Mouse (Mus musculus): ENCODE data around the gene Scube3.

The Scube3 gene

DNA sequence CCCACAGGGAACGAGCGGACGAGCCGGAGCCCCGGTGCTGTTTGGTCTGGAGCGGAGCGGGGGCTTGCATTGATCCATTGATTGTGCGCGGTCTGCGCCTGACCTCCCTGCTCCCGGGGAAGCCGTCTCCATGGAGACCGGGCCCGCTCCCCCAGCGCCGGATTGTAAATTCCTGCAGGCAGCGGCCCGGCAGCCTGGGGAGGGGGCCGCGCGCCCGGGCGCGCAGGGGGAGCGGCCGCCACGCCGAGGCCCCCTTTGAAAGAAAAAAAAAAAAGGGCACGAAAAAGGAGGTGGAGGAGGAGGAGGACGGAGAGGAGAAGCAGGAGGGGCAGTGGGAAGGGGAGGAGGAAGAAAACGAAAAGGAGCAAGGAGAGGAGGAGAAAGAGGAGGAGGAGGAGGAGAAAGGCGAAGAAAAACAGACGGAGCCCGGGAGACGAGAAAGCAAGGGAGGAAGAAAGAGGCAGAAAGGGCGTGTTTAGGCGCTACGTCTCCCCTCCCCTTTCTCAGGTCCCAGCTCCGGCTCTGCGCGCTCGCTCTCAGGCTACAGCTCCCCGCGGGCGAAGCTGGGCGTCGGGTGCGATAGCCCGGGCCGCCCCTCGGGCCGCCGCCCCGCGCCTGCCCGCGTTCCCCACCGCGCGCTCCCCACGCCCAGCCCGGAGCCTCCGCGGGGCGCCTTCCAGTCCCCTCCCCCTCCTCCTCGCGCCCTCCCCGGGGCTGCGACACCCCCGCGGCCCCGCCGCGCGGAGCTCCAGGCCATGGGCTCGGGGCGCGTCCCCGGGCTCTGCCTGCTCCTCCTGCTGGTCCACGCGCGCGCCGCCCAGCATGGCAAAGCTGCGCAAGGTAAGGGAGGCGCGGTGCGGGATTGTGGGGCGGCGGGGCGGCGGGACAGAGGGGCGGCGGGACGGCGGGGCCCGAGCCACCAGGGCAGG is at the start of gene Scube3:
Scube3 (plus strand) TSS at position 371 of the 929 bp plus-strand sequence.
- WGBS: 1% methylated on average over 90 of the region's 97 CpGs

DNA sequence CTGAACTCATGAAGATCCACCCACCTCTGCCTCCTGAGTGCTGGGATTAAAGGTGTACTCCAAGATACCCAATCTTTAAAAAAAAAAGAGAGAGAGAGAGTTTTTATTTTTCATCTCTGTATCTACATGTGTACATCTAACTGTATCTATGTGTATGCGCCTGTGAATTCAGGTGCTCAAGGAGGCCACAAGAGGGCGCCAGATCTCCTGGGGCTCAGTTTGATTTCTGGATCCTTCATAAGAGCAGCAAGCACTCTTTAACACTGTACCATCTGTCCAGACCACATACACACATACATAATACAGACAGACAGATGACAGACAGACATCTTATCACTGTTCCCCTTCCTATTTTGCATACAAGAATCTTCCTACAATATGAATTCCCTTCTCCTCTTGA is 49.6 kb upstream of the Scube3 start:
- WGBS: 94% methylated on average over 2 of the region's 2 CpGs

DNA sequence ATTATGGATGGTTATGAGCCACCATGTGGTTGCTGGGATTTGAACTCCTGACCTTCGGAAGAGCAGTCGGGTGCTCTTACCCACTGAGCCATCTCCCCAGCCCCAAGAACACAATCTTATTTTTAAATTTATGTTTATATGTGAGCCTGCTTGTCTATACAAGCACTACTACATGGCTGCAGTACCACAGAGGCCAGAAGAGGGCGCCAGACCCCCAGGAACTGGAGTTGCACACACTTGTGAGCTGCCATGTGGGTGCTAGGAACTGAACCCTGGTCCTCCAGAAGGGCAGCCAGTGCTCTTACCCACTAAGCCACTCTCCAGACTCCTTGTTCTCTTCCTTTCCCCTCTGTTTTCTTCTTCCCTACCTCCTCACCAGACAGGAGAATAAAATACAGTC is 48.1 kb upstream of the Scube3 start:
- WGBS: 82% methylated on average over 3 of the region's 3 CpGs

DNA sequence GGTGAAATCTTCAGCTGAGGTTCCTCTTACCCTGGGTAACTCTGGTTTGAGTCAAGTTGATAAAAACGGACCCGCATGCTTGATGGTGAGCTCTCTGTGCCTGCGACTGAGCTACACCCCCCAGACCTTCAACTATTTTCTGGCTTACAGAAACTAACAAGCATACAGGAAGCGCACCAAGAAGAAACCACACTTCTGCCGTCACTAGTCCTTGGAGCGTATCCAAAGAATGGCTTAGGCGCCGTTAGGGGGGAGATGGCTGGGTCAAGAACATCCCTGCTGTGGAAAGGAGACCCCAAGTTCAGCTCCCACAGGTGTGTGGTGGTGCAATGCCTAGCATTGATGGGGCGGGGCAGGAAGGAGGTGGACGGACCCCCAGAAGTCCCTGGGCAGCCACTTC is 45.5 kb upstream of the Scube3 start:
- 78% methylated on average over 10 of the region's 10 CpGs for WGBS

DNA sequence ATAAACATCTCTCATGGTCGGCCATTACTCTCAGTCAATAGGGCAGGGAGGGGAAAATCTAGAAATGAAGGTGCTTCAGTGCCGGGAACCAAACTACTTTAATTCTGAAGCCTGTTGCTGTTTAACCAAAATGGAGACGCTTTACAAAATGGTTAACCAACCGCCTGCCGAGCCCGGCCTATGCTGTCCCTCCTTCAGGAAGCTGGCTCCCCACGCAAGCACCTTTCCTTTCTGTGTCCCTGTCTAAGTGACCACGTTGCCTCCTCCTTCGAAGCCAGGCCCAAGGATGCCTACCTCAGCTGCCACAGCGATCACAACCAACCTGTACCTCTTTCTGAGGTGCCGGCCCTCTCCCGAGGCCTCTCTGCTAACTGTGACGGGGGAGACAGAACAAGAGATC is 44.6 kb upstream of the Scube3 start:
- WGBS: 95% methylated on average over 13 of the region's 13 CpGs

DNA sequence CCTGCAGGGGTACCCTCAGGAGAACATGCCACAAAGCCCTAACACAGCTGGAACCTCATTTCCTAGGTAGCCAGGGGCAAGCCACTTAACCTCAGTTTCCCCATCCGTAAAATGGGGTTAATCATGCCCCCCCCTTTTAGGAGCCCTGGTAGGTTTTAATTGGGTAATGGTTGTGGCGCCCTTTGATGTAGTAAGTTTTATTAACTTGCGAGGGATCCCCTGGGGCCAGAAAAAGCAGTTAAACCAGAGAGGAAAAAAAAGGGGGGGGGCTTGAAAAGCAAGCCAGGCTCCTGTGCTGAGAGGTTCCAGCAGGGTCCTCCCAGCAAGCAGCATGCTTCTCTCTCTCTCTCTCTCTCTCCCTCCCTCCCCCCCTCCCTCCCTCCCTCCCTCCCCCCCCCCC is 42.9 kb upstream of the Scube3 start:
- 67% methylated on average over 3 of the region's 3 CpGs for WGBS

DNA sequence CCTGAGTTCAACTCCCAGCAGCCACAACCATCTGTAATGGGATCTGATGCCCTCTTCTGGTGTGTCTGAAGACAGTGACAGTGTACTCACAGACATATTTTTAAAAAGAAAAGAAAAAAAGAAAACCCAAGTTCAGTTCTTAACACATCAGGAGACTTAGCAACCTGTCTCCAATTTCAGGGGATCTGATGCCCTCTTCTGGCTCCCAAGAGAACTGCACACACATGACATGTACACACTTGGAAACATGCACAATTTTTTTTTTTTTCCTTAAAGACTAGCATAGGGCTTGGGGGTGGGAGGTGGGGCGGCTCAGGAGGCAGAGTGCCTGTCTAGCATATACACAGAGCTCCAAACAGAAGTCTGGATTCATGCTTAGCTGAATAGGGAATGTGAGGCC is 41.3 kb upstream of the Scube3 start:
- 97% methylated on average over 1 of the region's 1 CpGs for WGBS

DNA sequence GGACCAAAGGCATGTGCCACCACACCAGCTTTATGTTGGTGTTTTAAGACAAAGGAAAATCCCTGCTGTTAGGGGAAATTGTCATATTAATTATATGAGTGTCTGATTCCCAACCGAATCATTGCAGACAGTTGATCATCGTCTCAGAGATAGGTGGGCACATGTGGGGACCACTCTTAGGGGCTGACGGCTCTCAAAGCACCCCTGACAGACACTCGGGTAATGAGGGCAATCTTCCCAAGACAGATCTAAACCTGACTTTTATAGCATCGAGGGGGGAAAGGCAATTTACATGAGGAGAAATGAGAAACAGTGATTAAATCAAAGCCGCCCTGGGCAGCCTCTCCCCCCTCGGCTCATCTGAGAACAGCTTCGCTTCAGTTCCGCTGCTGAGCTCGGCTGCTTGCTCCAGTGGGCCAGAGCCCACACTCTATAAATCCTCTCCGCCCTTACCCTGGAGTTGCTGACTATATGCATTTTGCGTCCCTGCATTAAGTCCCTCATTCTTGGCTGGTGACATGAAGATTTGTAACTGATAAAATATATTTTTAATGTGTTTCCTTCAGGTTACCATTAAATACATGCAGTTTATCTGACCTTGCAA is 40.6 kb upstream of the Scube3 start:
- 65% methylated on average over 12 of the region's 12 CpGs for WGBS

DNA sequence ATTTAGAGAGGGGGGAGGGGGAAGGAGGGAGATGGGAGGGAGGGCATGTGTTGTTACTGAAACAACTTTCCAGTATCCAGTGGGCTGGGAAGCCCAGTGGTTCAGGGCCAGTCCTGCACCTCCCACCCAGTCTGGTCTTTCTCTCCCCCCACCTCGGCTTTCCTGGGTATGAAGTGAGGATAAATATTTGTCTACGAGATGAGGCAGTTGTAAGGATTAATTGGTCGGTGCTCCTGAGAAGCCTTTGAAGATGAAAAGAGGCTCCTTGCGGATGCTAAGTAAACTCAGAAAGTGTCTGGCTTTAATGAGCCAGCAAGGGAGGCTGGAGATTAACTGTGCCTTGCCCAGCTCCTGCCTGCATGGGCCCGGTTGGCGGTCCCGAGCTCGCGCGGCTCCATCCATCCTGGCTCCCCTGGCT is 40.0 kb upstream of the Scube3 start:
- 50% methylated on average over 10 of the region's 10 CpGs for WGBS

DNA sequence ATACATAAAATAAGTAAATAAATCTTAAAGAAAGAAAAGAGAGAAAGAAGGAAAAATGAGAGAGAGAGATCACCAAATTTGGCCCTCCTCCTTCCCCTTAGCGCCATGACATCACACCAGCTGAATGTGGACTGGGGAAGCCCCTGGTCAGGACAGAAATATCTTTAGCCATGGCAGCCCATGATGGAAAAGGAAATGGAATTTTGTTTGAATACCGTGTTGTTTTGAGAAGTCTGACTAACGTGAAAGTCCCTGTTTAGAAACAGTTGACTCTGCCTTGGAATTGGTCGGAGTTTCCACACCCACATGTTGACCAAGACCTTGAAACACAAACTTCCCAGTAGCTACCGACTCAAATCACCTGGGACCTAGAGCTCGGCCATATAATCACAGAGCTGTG is 37.5 kb upstream of the Scube3 start:
- WGBS: 79% methylated on average over 6 of the region's 6 CpGs

DNA sequence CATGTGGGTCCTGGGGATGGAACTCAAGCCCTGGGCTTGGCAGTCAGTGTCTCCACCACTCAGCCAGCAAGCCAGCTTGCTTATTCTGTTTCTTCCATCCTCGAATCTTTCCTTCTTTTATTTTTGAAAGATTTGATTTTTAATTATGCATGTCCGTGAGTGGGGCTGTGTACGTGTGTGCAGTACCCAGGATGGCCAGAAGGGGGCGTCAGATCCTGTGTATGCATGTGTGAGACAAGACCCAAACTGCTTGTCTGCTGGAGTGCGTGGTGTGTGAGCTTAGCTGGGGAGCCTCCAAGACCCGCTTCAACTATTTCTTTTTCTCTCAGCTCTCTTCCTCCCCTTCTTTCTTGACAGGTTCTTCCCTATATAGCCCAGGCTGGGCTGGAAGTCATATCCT is 35.6 kb upstream of the Scube3 start:
- 67% methylated on average over 6 of the region's 6 CpGs for WGBS

DNA sequence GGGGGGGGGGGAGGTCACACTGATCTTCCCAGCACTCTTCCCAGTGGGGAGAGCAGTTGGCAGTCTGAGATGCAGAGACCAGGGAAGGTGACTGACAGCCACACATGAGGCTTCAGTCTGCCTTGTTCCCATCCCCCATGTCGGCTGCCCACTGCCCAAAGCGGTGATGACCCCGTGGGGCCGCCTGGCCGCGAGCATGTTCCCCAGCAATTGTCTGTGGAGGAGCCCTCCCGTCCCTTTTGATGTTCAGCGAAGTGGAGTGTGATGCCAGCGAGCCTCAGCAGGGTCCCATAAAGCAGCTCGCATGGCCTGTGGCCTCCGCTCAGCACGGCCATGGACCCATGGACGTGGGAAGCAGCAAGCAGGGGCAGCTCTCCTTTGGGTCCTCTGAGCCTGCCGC is 34.7 kb upstream of the Scube3 start:
- 22% methylated on average over 14 of the region's 14 CpGs for WGBS

DNA sequence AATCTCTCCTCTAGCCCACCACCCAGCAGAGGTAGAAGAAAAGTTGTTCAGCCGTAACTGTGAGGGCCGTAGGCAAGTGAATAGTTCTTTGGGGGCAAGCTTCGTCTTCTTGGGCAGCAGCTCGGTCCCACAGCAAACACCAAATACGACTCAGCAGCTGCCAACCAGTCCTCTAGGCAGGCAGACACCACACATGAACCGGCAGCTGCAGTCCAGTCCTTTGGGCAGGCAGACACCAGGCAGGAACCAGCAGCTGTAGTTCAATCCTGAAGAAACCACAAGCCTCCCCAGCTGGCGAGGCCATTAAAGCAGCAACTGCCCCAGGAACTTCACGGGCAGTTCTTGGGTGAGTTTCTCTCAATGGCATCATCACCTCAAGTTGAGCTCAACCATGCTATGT is 29.7 kb upstream of the Scube3 start:
- WGBS: 95% methylated on average over 8 of the region's 8 CpGs

DNA sequence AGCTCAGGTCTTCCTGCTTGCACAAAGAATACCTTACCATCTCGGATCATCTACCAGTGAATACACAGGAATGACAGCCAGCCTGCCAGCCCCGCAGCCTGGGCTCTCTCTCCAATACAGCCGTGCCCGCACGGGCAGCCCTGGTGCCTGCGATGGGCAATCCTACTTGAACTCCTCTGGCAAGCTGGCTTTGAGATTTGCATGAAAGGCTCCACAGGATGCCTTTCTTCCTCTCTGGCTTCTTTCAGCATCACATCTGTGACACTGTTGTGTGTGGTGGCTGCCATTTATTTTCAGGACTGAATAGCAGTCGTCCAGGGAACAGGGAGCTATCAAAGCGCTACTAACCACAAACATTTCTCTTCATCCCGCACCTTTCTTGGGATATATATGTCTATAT is 25.6 kb upstream of the Scube3 start:
- 57% methylated on average over 9 of the region's 9 CpGs for WGBS

DNA sequence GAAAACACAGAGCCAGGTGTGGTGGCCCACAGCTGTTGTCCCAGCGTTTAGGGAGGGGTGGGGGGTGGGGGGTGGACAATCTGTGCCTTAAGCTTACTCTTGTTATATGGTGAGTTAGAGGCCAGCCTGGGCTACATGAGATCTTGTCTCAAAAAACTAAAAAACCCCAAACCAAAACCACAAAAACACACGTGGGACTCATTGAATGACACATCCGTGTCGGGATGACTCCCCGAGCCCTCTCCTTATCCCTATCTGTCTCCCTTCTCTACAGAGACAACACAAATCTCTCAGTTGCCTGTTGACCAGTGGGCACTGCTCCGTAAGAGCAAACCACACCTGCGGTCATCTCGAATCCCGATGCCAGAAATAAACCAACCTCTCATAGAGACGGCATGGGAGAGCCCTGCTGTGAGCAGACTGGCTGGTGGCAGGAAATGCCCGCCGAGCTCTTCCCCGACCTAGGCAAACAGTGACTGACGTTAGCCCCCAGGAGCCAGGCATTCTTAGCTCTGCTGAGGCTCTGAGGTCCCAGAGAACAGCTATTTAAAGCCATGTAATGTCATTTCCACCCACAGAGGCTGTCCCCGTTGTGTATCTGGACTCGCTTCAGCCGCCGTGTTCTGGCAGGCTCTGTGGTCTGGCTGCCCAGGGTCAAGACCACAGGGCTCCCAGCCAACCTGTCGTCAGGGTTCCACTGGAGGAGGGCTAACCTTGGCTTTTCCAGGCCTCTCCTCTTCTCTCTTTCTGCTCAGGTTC is 24.3 kb upstream of the Scube3 start:
- 62% methylated on average over 19 of the region's 19 CpGs for WGBS

DNA sequence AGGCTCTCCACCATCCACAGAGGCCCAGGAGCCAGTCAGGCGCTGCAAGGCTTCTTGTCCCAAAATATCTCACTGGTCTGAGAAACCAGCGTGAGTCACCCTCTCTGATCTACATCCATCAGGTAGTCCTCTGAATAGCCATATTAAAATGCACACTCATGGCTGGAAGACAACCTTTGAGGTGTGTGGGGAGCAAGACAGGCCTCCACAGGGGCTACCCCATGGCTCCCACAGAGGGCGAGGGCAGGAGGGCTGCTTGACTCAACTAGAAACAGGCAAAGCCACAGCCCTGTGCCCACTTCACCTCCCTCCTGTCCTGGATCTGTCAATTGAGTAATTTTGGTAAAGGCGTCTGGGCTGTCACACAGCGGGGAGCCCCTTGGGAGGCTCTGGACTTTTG is 21.5 kb upstream of the Scube3 start:
- 83% methylated on average over 5 of the region's 5 CpGs for WGBS

DNA sequence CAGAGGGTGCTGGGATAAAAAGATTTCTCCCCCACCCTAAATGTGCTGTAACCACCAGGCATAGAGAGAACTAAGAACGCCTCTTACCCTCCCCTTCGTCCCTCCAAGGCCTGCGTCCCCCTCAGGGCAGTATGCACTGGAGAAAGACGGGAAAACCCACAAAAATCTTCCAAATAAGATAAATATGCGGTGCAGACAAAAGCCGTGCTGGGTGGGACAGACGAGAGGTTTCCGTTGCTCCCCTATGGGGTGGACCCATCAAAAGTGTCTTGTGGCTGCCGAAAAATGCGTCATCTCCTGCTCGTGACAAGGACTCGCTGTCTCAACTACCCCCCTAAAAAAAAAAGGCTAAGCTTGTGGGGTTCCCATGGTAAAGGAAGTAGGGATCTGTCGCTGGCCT is 19.0 kb upstream of the Scube3 start:
- 78% methylated on average over 13 of the region's 13 CpGs for WGBS

DNA sequence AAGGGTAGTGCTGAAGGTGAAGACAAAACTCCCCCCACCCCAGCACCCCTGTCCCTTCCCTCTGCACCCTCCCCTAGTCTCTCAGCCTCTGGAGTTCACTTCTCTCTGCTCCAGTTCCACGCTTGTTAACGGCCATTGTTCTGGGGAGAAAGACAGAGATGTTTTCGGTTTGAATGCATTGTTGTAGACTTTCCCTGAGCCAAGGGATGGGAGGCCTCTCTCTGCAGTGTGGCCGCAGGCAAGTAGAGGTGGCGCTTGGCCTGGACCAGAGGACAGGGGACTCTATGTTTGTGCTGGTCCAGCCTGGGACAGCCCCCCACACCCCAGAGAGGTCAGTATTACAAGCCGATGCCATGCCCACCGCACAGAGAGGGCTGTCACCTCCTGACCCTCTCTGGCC is 18.3 kb upstream of the Scube3 start:
- WGBS: 65% methylated on average over 7 of the region's 7 CpGs

DNA sequence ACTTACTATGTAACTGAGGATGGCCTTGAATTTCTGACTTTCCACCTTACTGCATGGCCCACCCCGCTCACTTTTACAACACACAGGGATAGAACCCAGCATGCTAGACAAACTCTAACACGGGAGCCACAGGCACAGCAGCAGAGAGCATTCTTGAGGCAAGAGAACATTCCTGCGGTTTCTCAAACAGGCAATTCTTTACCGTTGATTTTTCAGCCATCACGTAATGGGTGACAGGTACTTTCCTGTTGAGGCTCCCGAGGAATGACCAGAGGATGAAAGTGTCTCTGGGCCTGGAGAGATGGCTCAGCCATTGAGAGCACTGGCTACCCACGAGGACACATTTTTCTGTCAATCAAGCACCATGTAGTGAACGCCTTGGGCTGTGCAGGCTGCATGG is 17.6 kb upstream of the Scube3 start:
- WGBS: 85% methylated on average over 8 of the region's 8 CpGs

DNA sequence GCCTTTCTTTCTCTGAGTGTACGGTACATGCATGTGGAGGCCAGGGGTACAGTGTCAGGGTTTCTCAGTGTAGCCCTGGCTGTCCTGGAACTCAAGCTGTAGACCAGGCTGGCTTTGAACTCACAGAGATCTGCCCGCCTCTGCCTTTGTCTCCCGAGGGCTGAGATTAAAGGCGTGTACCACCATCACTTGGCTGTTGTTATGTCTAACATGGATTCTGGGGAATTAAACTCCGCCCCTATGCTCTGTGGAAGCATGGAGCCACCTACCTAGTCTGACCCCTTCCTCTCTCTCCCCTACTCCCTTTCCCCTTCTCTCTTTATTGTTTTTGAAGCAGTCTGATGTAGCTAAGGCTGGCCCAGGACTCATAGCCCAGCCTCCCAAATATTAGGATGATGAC is 12.1 kb upstream of the Scube3 start:
- WGBS: 93% methylated on average over 5 of the region's 5 CpGs

DNA sequence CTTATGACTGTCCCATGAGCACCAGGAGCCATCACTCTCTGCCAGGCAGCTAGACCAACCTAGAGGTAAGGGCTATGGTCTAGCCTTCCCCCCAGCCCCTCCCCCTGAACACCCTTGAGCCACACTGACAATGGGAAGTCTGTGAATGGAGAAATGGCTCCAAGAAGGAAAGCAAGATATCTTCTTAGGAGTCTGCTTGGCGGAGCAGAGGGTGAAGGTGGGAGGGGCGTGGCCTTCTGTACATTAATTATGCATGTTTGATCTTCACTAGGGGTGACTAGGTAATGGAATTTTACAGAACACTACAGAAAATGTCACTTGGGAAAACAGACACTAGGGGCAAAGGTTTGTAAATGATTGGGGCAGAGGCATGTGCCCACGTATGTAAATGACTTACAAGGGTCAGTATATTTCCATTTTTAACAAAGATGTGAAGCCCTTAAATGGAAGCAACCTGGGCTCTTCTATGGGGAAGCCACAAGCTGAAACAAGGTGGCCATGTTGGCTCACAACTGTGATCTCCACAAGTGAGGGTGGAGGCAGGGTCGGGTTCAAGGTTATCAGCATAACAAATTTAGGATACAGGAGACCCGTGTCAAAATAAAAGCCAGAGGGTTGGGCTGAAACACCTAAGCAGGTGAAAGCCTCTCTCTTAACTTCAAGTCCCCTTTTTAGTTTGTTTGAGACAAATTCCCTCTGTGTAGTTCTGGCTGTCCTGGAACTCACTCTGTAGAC is 11.4 kb upstream of the Scube3 start:
- 84% methylated on average over 5 of the region's 5 CpGs for WGBS

DNA sequence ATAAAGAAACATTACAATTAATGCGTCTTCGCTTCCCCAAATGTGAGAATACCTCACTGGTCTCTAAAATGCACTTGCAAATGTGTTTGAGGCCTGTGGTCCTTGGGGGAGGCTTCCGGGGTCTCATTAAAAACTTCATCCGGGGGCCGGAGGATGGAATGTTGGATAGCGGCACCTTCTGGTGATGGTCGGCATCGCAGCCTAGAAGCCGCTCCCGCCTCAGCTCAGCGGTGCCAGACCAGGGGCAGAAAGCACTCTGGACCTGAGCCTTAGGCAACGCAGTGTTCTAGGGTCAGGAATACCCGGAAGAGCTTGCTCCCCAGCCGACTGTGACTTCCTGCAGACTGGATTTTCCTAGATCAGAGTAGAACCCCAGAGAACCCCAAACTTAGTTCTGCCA is 8.7 kb upstream of the Scube3 start:
- WGBS: 5% methylated on average over 14 of the region's 14 CpGs

Data from cerebral cortex, adult 2 months (tissue).